In genomic region chr6:97616658-97617265, GRCm38 (mm10) we compare ENCODE assay signal across 8 mouse cellular contexts. TPM values are rescaled to one million over a fixed set of nuclear protein-coding genes. Genes with fewer than 3 reads are reported as not detected.
DNase-seq lines count a peak whose midpoint lies in the region; ATAC-seq and TF ChIP-seq lines count a peak whose summit lies in the region.

No protein-coding gene starts in this region.

- H3K4me2 ChIP-seq in lung, embryonic 16.5 days (ENCODE audit: low read depth, low read length): peak overlapping the region; percentile 70

- under 1% methylated on average over 40 of the region's 40 CpGs for WGBS in hindbrain, embryonic 10.5 days
- under 1% methylated on average over 40 of the region's 40 CpGs for WGBS in lung, embryonic 16.5 days

- TF ChIP-seq CTCF in layer of hippocampus, adult 2 months (conservative IDR thresholded peaks at IDR 0.05): no peak

- H3K36me3 ChIP-seq in hindbrain, embryonic 10.5 days: peaks cover 11% of the 10 kb centered on the region; the same call in 1 of the 2 replicates
- H3K36me3 ChIP-seq in lung, embryonic 16.5 days (ENCODE audit: control insufficient read depth, insufficient read depth, low read length): no peaks in the 10 kb centered on the region

- 0 out of 2 replicates have a peak, but pooled peaks cover under 1% of the 10 kb centered on the region for H3K9me3 ChIP-seq in hindbrain, embryonic 10.5 days
- H3K9me3 ChIP-seq in lung, embryonic 16.5 days (ENCODE audit: control insufficient read depth, low read length): no peaks in the 10 kb centered on the region

- peaks cover 50% of the 10 kb centered on the region for H3K4me1 ChIP-seq in hindbrain, embryonic 10.5 days (replicated peaks)
- peaks cover 7% of the 10 kb centered on the region for H3K4me1 ChIP-seq in lung, embryonic 16.5 days (replicated peaks; ENCODE audit: control insufficient read depth, insufficient read depth, low read length)

- peak overlapping the region; percentile 74 for H3K4me3 ChIP-seq in hindbrain, embryonic 10.5 days
- H3K4me3 ChIP-seq in layer of hippocampus, adult 2 months: peak overlapping the region; percentile 74
- H3K4me3 ChIP-seq in lung, embryonic 16.5 days (ENCODE audit: low read length): peak overlapping the region; percentile 64

- peaks cover 16% of the 10 kb centered on the region for H3K27me3 ChIP-seq in hindbrain, embryonic 10.5 days (ENCODE audit: insufficient read depth, poor library complexity, severe bottlenecking)
- H3K27me3 ChIP-seq in lung, embryonic 16.5 days (ENCODE audit: control insufficient read depth, insufficient read depth, low read depth, low read length): peaks cover 2% of the 10 kb centered on the region; the same call in 1 of the 2 replicates

- peak overlapping the region; percentile 65 for H3K9ac ChIP-seq in lung, embryonic 16.5 days (ENCODE audit: low read length)

- DNase-seq in adrenal gland, adult (ENCODE audit: inconsistent age in 2 of 2, low spot score in 1 of 2): peak; percentile 65 to 86
- DNase-seq in cerebellum, adult 9-10 months: peak; percentile 25
- DNase-seq in hindbrain, embryonic 10.5 days (ENCODE audit: low spot score): peak; percentile 82
- peak; percentile 37 to 46 for DNase-seq in layer of hippocampus, adult 2 months (ENCODE audit: low spot score in 2 of 2)
- DNase-seq in right cerebral cortex, postnatal 4 days: peak; percentile 49
- DNase-seq in spleen, postnatal 4 days (ENCODE audit: low spot score in 2 of 2): no peak

- H3K27ac ChIP-seq in hindbrain, embryonic 10.5 days: peak overlapping the region; percentile 92
- peak overlapping the region; percentile 95 for H3K27ac ChIP-seq in layer of hippocampus, adult 2 months
- peak overlapping the region; percentile 79 for H3K27ac ChIP-seq in lung, embryonic 16.5 days (ENCODE audit: low read length)

- ATAC-seq in frontal cortex, adult (ENCODE audit: low TSS enrichment): peak; percentile 62
- peak; percentile 81 for ATAC-seq in lung, embryonic 16.5 days (ENCODE audit: low read depth)

RNA-seq across cellular contexts. Expression of gene Frmd4b, which starts 0.6 kb away (rescaled TPM):
- polyA plus RNA-seq in hindbrain, embryonic 10.5 days (2016; fragmentation: Nextera tagmentation; extraction: Ambion mirVana): 30.6 and 41.9 TPM in 2 replicates
- total RNA-seq in layer of hippocampus, adult 2 months (2021): 10 to 100 TPM; 28.0 to 32.5 TPM
- polyA plus RNA-seq in lung, embryonic 16.5 days (2015; fragmentation: Nextera tagmentation; extraction: Ambion mirVana): 17.9 TPM in 2 replicates

Comparison
In these comparisons a context has a peak if more than half of its experiments do, and no peak if none do; other contexts are left out.
1. DNase-seq: peak in adrenal gland, adult (2 of 2), cerebellum, adult 9-10 months (single experiment), hindbrain, embryonic 10.5 days (single experiment), layer of hippocampus, adult 2 months (2 of 2) and right cerebral cortex, postnatal 4 days (single experiment); none in spleen, postnatal 4 days (0 of 2).
2. Peak in every context shown above with its lines, with median percentiles within 50 percentile points of each other: H3K27ac ChIP-seq and H3K4me3 ChIP-seq.